Mouse (Mus musculus) brain, embryonic 18.5 days (tissue): Measurements from ENCODE around the gene Ntm.

Experiments used
- DNase-seq: peaks from one replicate; pipeline ENCODE4 v3.0.0-alpha.2; 2012; ENCODE audit warnings: low read depth, low spot score

Ntm gene

DNA sequence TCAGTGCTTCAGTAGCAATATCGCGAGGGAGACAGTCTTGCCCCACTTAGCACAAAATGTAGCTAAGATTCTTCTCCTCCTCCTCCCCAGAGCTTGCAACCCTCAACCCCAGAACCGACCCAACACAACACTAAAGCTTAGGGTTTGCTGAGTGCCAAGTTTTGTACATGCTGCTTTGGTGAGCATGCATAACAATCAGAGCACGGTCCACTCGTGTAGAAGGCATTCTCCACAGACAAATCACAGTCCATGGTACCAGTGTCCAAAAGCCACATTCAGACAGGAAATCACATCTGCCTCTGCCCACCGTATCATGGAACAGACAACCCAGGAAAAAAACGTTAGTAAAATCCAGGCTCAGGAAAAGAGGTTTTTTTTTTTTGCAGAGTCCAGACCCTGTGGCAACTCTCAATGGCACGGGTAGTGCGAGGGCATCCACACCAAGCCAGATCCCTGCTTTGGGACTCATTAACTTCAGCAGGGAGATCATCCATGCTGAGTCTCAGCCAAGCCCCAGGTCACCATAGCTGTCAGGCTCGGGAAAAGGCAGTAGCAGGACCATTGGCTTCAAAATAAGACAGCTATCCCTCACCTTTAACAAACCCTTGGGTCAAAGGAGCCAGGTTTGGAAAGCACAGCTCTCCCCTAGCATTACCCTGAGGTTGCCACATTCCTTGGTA is 552.1 kb downstream of the Ntm start:
- DNase-seq = no peak

- DNase-seq = no peak
Measured at GRCm38 (mm10) chr9:29410284-29410683, 552.7 kb downstream of the Ntm start.

- DNase-seq = no peak
Measured at GRCm38 (mm10) chr9:29409216-29409907, 553.6 kb downstream of the Ntm start.

DNA sequence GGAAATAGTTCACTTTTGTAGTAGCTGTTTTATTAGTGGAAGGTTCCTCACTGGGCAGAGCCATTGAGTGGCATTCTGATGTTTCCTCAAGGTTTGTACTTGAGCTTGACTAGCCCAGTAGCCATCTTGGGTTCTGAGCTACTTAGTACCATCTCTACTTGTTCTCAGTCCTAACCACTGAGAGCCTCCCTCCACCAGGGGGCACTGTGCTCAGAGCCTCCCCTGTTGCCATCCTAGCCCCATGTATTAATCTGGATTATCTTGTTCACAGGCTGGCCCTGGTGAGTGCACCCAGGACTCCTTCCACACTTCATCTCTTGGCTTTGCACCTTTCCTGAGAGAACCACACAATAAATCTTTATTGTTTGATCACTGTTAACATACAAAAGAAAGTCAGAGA is 555.0 kb downstream of the Ntm start:
- no peak for DNase-seq

GRCm38 (mm10) chr9:29406973-29407372 is 556.0 kb downstream of the Ntm start:
- no peak for DNase-seq

GRCm38 (mm10) chr9:29406046-29406445 is 556.9 kb downstream of the Ntm start:
- no peak for DNase-seq

DNA sequence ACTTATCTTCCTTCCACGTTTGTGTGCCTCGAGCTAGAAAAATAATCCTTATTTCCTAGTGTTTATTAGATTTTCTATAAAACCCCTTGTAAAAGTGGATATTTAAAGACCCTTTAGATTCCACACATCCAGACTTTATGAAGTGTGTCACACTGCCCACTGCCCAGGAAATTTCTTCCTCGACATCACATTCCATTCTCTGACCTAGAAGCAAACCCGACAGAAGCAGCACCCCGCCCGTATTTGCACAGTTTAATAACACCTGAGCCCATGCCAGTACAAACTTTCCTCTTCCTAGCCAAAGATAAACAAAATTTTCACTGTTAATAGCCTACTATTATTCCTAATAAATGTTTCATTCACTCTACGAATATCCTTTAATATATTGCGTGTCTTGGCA is 562.8 kb downstream of the Ntm start:
- DNase-seq = no peak

DNA sequence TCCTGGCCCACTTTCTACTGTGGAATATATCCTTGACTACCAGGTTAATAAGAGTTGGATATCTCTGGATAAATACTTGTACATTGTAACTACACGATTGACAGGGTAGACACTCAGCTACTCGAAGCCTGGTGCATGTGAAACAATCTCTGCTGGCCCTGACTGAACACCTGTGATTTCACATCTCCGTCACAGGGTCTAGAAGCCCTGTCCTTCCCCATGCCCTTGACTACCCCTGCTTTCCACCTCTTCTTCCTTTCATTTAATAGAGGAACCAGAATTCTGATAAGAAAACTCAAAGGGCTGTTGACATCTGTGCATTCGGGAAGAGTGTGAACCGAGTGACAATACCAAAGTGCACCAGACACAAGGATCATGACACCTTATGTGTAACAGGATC is 566.8 kb downstream of the Ntm start:
- no peak for DNase-seq

- no peak for DNase-seq
Measured at GRCm38 (mm10) chr9:29393136-29393535, 569.8 kb downstream of the Ntm start.

GRCm38 (mm10) chr9:29390796-29391517 is 572.0 kb downstream of the Ntm start:
- peak; percentile 50 for DNase-seq

DNA sequence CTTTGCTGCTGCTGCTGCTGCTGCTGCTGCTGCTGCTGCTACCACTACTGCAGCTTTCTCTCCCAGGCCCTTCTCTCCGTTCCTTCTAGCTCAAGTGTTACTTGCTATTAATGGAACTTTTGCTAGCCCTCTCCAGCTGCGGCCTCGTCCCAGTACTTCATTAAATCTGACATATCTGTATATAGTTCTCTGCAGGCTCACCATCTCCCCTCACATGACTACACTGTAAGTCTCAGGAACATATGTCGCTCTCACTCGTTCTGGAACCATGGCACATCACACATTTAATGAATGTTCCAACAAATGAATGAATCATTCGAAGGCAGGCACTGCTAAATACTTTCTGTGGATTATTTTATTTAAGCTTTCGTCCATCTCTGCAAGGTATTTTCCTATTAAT is 573.7 kb downstream of the Ntm start:
- DNase-seq = no peak

- no peak for DNase-seq
Measured at GRCm38 (mm10) chr9:29387136-29387535, 575.8 kb downstream of the Ntm start.

DNA sequence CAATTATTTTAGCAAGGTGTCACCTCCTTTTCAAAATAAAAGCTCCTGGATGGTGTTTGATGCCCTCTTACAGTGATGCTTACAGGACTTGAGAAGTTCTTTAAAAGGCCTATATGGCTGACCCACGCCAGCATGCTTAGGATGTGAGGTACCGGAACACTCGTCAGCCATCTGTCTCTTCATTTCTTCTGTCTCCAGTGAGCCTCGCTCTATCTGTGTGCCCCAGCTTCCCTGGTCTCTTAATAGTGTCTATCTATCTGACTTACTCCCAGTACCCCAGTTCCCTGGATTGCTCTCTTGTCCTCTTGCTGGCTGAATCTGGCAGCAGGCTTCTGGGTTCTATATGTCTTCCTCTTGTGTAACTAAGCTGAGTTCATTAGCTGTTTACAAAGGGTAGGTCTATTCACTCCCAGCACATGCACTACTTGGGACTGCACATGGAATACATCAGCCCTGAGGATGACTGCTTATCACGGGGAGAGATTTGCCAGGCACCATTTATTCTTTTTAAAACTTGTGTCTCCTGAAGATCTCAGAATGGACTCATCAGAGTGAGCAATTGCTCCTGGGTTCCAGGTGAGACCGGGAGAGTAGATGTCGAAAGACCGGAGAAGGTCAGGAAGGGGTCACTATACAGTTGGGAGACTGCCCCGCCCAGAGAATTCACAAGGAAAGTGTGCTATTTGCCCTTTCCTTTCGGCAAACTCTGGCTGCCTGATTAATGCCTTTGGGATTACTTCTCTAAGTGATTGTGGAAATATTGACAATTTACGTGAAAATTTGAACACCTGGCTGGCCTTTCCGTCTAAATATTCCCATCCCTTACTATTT is 585.6 kb downstream of the Ntm start:
- no peak for DNase-seq

DNA sequence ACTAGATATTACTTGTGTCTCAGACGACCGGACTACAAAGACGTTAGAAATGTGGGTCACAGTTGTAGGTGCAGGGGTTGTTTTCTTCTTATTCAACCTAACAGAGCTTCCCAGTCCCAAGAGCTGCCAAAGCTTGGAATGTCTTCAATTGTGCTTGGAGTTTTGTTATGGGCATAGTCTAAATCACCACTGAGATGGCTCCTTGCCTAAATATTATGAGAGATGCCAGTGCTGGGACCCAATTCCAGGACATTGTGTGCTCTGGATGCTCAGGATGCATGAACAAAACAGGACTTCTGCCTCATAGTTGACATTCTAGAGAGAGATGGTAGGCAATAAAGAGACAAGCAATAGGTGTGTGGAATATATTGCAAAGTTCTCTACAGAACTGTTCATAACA is 591.6 kb downstream of the Ntm start:
- DNase-seq = no peak

DNA sequence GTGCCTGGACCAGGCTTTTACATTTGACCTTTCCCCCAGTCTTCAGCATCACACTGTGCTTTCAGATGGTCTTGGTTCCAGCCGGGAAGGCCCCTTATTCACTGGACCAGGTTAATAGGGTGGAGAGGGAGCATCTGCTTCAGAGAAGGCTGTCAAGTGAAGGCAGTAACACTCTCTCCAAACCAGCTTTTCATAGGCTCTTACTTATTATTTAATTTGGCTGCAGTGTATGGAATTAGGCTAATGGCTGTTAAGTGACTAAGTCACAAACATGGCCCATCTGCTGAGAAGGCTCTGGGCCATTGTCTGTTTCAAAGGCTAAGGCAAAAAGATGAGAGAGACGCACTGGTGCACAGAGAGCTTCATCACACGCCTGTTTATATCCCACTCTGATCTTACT is 593.3 kb downstream of the Ntm start:
- no peak for DNase-seq

- DNase-seq = no peak
Measured at GRCm38 (mm10) chr9:29368291-29368690, 594.6 kb downstream of the Ntm start.

DNA sequence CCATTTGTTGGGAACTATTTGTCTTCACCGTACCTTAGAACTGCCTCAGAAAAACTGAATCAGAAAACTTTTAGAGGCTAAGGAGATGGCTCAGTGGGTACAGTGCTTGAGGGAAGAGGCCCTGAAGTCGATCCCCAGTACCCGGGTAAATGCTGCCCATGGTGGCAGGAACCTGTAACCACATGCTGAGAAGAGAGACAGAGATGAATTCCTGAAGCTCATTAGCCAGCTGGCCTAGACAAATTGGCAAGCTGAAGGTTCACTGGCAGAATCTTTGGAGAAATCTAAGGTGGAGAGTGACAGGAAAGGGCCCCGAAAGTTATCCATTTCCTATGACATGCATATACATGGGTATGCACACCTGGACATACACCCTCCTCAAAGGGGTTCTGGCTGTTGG is 605.1 kb downstream of the Ntm start:
- no peak for DNase-seq

DNA sequence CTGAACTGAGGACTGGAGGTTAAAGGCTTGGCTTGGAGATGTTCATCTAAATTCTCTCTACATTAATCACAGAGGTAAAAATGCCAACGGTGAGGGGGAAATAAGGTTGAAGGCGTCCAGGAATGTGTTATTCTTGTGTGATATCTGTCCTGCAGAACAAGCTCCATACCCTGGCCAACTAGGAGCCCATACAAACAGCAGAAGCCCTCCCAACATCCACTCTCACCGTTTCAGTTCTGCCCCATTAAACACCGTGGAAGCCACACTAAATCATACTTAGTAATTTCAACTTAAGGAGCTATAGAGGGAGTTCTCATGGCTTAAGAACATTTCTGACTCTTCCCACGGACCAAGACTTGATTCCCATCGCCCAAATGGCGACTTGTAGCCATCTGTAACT is 620.6 kb downstream of the Ntm start:
- DNase-seq = no peak

- no peak for DNase-seq
Measured at GRCm38 (mm10) chr9:29341292-29341691, 621.6 kb downstream of the Ntm start.

- no peak for DNase-seq
Measured at GRCm38 (mm10) chr9:29335671-29336070, 627.3 kb downstream of the Ntm start.

DNA sequence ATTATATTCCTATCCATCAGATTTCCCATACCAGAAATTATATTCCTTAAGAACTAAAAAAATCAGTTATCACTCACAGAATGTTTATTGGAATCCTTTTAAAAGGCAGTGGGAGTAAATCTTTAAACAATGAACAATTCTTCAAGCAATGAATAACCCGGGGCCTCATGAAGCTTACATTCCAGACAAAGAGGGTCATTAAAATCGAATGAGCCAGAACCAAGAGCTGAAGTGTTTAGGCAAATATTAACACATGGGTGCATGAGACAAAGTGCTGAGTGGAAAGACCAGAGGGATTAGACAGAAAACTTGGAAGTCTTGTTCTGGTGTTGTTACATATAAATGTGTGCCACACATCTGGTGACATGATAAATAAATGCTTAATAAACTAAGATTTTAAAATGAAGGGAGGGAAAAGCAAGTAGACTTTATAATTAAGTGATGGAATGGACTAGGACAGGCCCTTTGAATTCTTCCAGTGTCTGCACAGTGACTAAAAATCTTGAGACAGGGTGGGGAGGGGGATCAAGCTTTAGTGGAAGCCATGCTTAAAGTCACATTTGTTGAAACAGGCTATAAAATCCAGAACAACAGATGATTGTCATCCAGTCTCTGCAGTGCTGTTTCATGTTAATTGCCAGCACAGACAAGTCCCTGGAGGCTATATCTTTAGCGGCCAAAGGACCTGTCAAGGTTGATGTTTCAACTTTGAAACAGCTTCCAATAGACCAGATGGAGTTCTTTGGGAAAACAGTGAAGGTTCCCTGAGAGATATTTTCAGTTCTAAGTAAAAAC is 630.4 kb downstream of the Ntm start:
- DNase-seq = no peak
